Mouse (Mus musculus) gastrocnemius, adult 2 months (tissue): ENCODE measurements around the gene Fbxw13. TPM values are rescaled to one million over a fixed set of nuclear protein-coding genes. Genes with fewer than 3 reads are reported as not detected.
"Not testable (repeated sequence)": the region's sequence is repeated elsewhere in the genome, so short reads cannot be mapped to it uniquely, and the experiment has no call there.

Source experiments
- DNase-seq: peaks from one replicate; pipeline ENCODE4 v3.0.0; 2022
- H3K27ac ChIP-seq: fragments of 200-600 bp; 2 replicates; pipeline ENCODE4 v1.8.1; 2022; ENCODE audit warnings: mild to moderate bottlenecking
- H3K4me3 ChIP-seq: fragments of 200-600 bp; 2 replicates; pipeline ENCODE4 v1.8.1; 2022; ENCODE audit warnings: mild to moderate bottlenecking, moderate library complexity
- CTCF ChIP-seq: fragments of 200-600 bp; IDR thresholded peaks from 2 replicates; pipeline ENCODE4 v1.8.1; 2022; ENCODE audit warnings: antibody characterized with exemption, mild to moderate bottlenecking, moderate library complexity
- intact Hi-C: fragments of 180-260 bp; cut with DNase I; formaldehyde crosslinking; loops from one replicate; pipeline ENCODE4 v1.15.1; 2025
- long read RNA-seq, 2 experiments: library from polyadenylated mRNA; stranded (forward); transcript quantifications; one replicate each; pipeline ENCODE4 v2.0.0; 2021
- total RNA-seq, 2 experiments: library from RNA; stranded (reverse); gene quantifications; 2 replicates each; pipeline ENCODE4 v1.2.3; 2021

Gene Fbxw13
- not detected for total RNA-seq
- long read RNA-seq, experiment 1 = 0 reads
- long read RNA-seq, experiment 2 = 0 reads

GRCm38 (mm10) chr9:109195875-109196274 lies at the start of gene Fbxw13:
TSS of gene Fbxw13 (minus strand) at chr9:109195975.
- intact Hi-C loops, DNase-seq, H3K27ac ChIP-seq, H3K4me3 ChIP-seq: not testable (repeated sequence)

GRCm38 (mm10) chr9:109234654-109235053 lies 38.9 kb upstream of the Fbxw13 start, which contains the start of gene Fbxw20:
TSS of gene Fbxw20 (minus strand) at chr9:109234754.
- DNase-seq = no peak
- TF ChIP-seq CTCF = no peak
- Histone ChIP-seq H3K27ac (no peak within 1 kb of the TSS), H3K4me3 (no peak within 1 kb of the TSS)
- intact Hi-C loops = no loop called here

GRCm38 (mm10) chr9:109218449-109218848 lies 22.7 kb upstream of the Fbxw13 start:
- intact Hi-C loops = no loop called here
- no peak overlapping the region for H3K4me3 ChIP-seq
- no peak for TF ChIP-seq CTCF
- no peak for DNase-seq
- no peak overlapping the region for H3K27ac ChIP-seq

GRCm38 (mm10) chr9:109201347-109201746 lies 5.6 kb upstream of the Fbxw13 start:
- intact Hi-C loops, DNase-seq, H3K4me3 ChIP-seq, H3K27ac ChIP-seq: not testable (repeated sequence)

- TF ChIP-seq CTCF = no peak
- H3K4me3 ChIP-seq = no peak overlapping the region
- no peak for DNase-seq
Observed at GRCm38 (mm10) chr9:109200349-109200748, 4.6 kb upstream of the Fbxw13 start.

GRCm38 (mm10) chr9:109199353-109199752 lies 3.6 kb upstream of the Fbxw13 start:
- H3K27ac ChIP-seq = no peak overlapping the region
- H3K4me3 ChIP-seq = no peak overlapping the region
- DNase-seq = no peak
- intact Hi-C loops = no loop called here
- no peak for TF ChIP-seq CTCF

More at GRCm38 (mm10) chr9:109200349-109200748, 4.6 kb upstream of the Fbxw13 start:
- intact Hi-C loops = no loop called here
- H3K27ac ChIP-seq = no peak overlapping the region

- intact Hi-C loops = no loop called here
- no peak for TF ChIP-seq CTCF
- Histone ChIP-seq H3K27ac (no peak overlapping the region), H3K4me3 (no peak overlapping the region)
- no peak for DNase-seq
Observed at GRCm38 (mm10) chr9:109177208-109177607, 18.6 kb downstream of the Fbxw13 start.

- TF ChIP-seq CTCF = no peak
- Histone ChIP-seq H3K4me3 (no peak overlapping the region), H3K27ac (no peak overlapping the region)
- no peak for DNase-seq
- intact Hi-C loops = no loop called here
Observed at GRCm38 (mm10) chr9:109176301-109176700, 19.5 kb downstream of the Fbxw13 start.

GRCm38 (mm10) chr9:109167316-109167715 lies 28.5 kb downstream of the Fbxw13 start:
- H3K27ac ChIP-seq = no peak overlapping the region
- H3K4me3 ChIP-seq = no peak overlapping the region
- intact Hi-C loops = no loop called here
- no peak for DNase-seq
- no peak for TF ChIP-seq CTCF

- no peak for DNase-seq
- no peak within 1 kb of the TSS for H3K4me3 ChIP-seq
- no peak for TF ChIP-seq CTCF
- intact Hi-C loops = no loop called here
- H3K27ac ChIP-seq = no peak within 1 kb of the TSS
Observed at GRCm38 (mm10) chr9:109161941-109162340, 33.8 kb downstream of the Fbxw13 start, which contains the start of gene Fbxw21. TSS of gene Fbxw21 (minus strand) at chr9:109162041.

- DNase-seq, H3K4me3 ChIP-seq, intact Hi-C loops, H3K27ac ChIP-seq: not testable (repeated sequence)
- TF ChIP-seq CTCF = peak; percentile 42
Observed at GRCm38 (mm10) chr9:109140414-109140813, 55.4 kb downstream of the Fbxw13 start.

GRCm38 (mm10) chr9:109130076-109130475 lies 65.7 kb downstream of the Fbxw13 start:
- no peak for TF ChIP-seq CTCF
- Histone ChIP-seq H3K4me3 (no peak overlapping the region), H3K27ac (no peak overlapping the region)
- intact Hi-C loops = no loop called here
- DNase-seq = no peak

Other genes with a start within 250 kb of the Fbxw13 start
- gene Col7a1, start 242.4 kb downstream of the Fbxw13 start, total RNA-seq = 1 to 10 TPM in 1 of 2 experiments, under 1 TPM in 1; 0.95 to 3.0 TPM
- gene Ucn2, start 210.0 kb downstream of the Fbxw13 start, total RNA-seq = 1 to 10 TPM in 1 of 2 experiments, under 1 TPM in 1; 0.47 to 1.1 TPM
- 10 to 100 TPM; 26.4 to 58.3 TPM for gene Pfkfb4, start 204.2 kb downstream of the Fbxw13 start, total RNA-seq
- 10 to 100 TPM; 15.9 to 17.0 TPM for gene Shisa5, start 157.4 kb downstream of the Fbxw13 start, total RNA-seq
- 10 to 100 TPM; 13.2 TPM for gene Trex1, start 136.2 kb downstream of the Fbxw13 start, total RNA-seq
- gene Atrip, start 121.9 kb downstream of the Fbxw13 start, total RNA-seq = 1 to 10 TPM; 8.0 to 8.5 TPM
- gene Ccdc51, start 113.5 kb downstream of the Fbxw13 start, total RNA-seq = 1 to 10 TPM; 6.5 to 7.9 TPM
- gene Tma7, start 113.4 kb downstream of the Fbxw13 start, total RNA-seq = 100 to 1,000 TPM; 316 to 321 TPM
- 1 to 10 TPM in 1 of 2 experiments, under 1 TPM in 1; 0.54 to 1.1 TPM for gene Plxnb1, start 100.6 kb downstream of the Fbxw13 start, total RNA-seq
- not detected for gene Fbxw21, start 33.9 kb downstream of the Fbxw13 start, total RNA-seq
- gene Fbxw20, start 38.8 kb upstream of the Fbxw13 start, total RNA-seq = not detected
- gene Fbxw14, start 91.7 kb upstream of the Fbxw13 start, total RNA-seq = not detected
- gene Fbxw28, start 143.7 kb upstream of the Fbxw13 start, total RNA-seq = not detected
- not detected for gene Fbxw22, start 208.3 kb upstream of the Fbxw13 start, total RNA-seq